26 mouse cellular contexts compared by ENCODE assay signal in the genomic region with DNA sequence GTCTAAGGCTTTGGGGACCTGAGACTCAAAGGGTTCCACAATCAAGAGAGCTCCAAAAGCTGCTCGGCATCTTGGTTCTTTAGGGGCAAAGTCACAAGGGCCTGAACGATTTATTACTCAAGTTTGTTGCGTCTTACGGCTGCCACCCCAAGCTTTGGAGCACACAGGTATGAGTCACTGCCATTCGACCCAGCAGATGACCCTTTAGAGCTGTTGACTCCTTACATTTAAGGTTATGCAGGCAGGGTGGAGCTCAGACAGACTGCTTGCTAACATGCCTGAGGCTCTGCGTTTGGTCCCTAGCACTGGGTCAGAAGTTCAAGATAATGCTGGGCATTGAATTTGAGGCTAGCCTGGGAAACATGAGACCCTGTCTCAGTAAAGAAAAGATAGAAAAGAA. TPM values are rescaled to one million over a fixed set of nuclear protein-coding genes. Genes with fewer than 3 reads are reported as not detected.
DNase-seq lines count a peak whose midpoint lies in the region; ATAC-seq and TF ChIP-seq lines count a peak whose summit lies in the region.
"Had no signal": no experiment of that assay in that cellular context is flagged by ENCODE, and none has a peak within 500 bp of the region (broad histone marks: within the 10 kb centered on the region; RNA-seq: fewer than 3 reads in every experiment).

No protein-coding gene starts in this region.

- H3K9me3 ChIP-seq in limb, embryonic 13.5 days: no peaks in the 10 kb centered on the region
- H3K9me3 ChIP-seq in limb, embryonic 10.5 days (replicated peaks): no peaks in the 10 kb centered on the region
- H3K9me3 ChIP-seq in ES-E14 (ENCODE audit: control insufficient read depth, insufficient read depth, low read depth, low read length): no peaks in the 10 kb centered on the region
- no peaks in the 10 kb centered on the region for H3K9me3 ChIP-seq in intestine, postnatal 0 days (ENCODE audit: control insufficient read depth)
- H3K9me3 ChIP-seq in stomach, postnatal 0 days (ENCODE audit: control insufficient read depth, low read length): no peaks in the 10 kb centered on the region
- H3K9me3 ChIP-seq: embryonic facial prominence, embryonic 10.5 days; heart, embryonic 15.5 days; midbrain, embryonic 13.5 days had no signal

- ATAC-seq in limb, embryonic 13.5 days (ENCODE audit: low FRiP score, low read depth): no peak
- peak; percentile 63; the same call in 1 of the 2 replicates for ATAC-seq in intestine, postnatal 0 days
- ATAC-seq in stomach, postnatal 0 days (ENCODE audit: low FRiP score, low TSS enrichment): peak; percentile 60; the same call in 1 of the 2 replicates
- ATAC-seq: forebrain, embryonic 16.5 days; hindbrain, postnatal 0 days; liver, postnatal 0 days; midbrain, embryonic 13.5 days had no signal

- DNase-seq in limb, embryonic 10.5 days (ENCODE audit: low spot score): no peak
- DNase-seq in ES-E14 (ENCODE audit: low read depth, low spot score): no peak
- no peak for DNase-seq in stomach, postnatal 0 days (ENCODE audit: low spot score)
- DNase-seq in right cerebral cortex, adult 18-20 months: no peak
- no peak for DNase-seq in heart, postnatal 10 days
- DNase-seq in frontal cortex, adult 2 months (ENCODE audit: extremely low spot score in 1 of 2, low spot score in 1 of 2): no peak
- DNase-seq: adrenal gland, adult 2 months; cerebellum, adult 11 months; cerebellum, adult 9-11 months; gastrocnemius, postnatal 36 days; heart, postnatal 4 days; kidney, adult 18-20 months; liver, postnatal 0 days; lung, postnatal 14 days; right cerebral cortex, postnatal 14 days had no signal

- H3K4me2 ChIP-seq in limb, embryonic 13.5 days (replicated peaks): no peak overlapping the region
- H3K4me2 ChIP-seq in intestine, postnatal 0 days (replicated peaks; ENCODE audit: low read depth): no peak overlapping the region
- H3K4me2 ChIP-seq in stomach, postnatal 0 days (replicated peaks; ENCODE audit: low read depth): no peak overlapping the region
- H3K4me2 ChIP-seq: heart, embryonic 15.5 days; liver, embryonic 11.5 days; midbrain, embryonic 13.5 days had no signal

- H3K4me3 ChIP-seq in limb, embryonic 13.5 days: no peak overlapping the region
- H3K4me3 ChIP-seq in limb, embryonic 10.5 days: no peak overlapping the region
- no peak overlapping the region for H3K4me3 ChIP-seq in ES-E14 (ENCODE audit: insufficient read depth in 1 of 2, low read depth in 1 of 2, low read length in 2 of 2, poor library complexity in 1 of 2, severe bottlenecking in 1 of 2)
- no peak overlapping the region for H3K4me3 ChIP-seq in intestine, postnatal 0 days (ENCODE audit: low read depth, low read length)
- H3K4me3 ChIP-seq in stomach, postnatal 0 days (ENCODE audit: low read depth, low read length): no peak overlapping the region
- H3K4me3 ChIP-seq: embryonic facial prominence, embryonic 10.5 days; heart, embryonic 15.5 days; megakaryocyte, embryonic 14.5 days; midbrain, embryonic 13.5 days had no signal

- H3K27ac ChIP-seq in limb, embryonic 13.5 days: no peak overlapping the region
- H3K27ac ChIP-seq in limb, embryonic 10.5 days: no peak overlapping the region
- H3K27ac ChIP-seq in ES-E14 (ENCODE audit: insufficient read depth, low read depth, low read length, poor library complexity, severe bottlenecking): peak overlapping the region; percentile 40; the same call in 1 of the 2 replicates
- no peak overlapping the region for H3K27ac ChIP-seq in intestine, postnatal 0 days (ENCODE audit: low read depth, low read length)
- peak overlapping the region; percentile 77 for H3K27ac ChIP-seq in stomach, postnatal 0 days (replicated peaks)
- H3K27ac ChIP-seq: embryonic facial prominence, embryonic 10.5 days; heart, embryonic 15.5 days; hindbrain, postnatal 0 days; kidney, postnatal 0 days; midbrain, embryonic 13.5 days had no signal

- peak overlapping the region; percentile 39; the same call in 1 of the 2 replicates for H3K9ac ChIP-seq in limb, embryonic 13.5 days
- H3K9ac ChIP-seq in ES-E14 (ENCODE audit: insufficient read depth, low read depth, low read length, poor library complexity, severe bottlenecking): no peak overlapping the region
- no peak overlapping the region for H3K9ac ChIP-seq in intestine, postnatal 0 days (ENCODE audit: low read depth, low read length)
- no peak overlapping the region for H3K9ac ChIP-seq in stomach, postnatal 0 days (ENCODE audit: low read length)
- H3K9ac ChIP-seq: heart, embryonic 15.5 days; liver, postnatal 0 days; midbrain, embryonic 13.5 days had no signal

- intact Hi-C loops in heart, postnatal 10 days (cut with DNase I): no loop called here

- peaks cover 16% of the 10 kb centered on the region for H3K27me3 ChIP-seq in limb, embryonic 13.5 days
- peaks cover 26% of the 10 kb centered on the region for H3K27me3 ChIP-seq in limb, embryonic 10.5 days (ENCODE audit: low read depth, poor library complexity, severe bottlenecking)
- peaks cover 16% of the 10 kb centered on the region for H3K27me3 ChIP-seq in intestine, postnatal 0 days (replicated peaks; ENCODE audit: control insufficient read depth, insufficient read depth, low read length)
- H3K27me3 ChIP-seq in stomach, postnatal 0 days (ENCODE audit: control insufficient read depth, insufficient read depth, low read length): no peaks in the 10 kb centered on the region; the same call in 1 of the 2 replicates

- WGBS in limb, embryonic 13.5 days: 60% methylated on average over 6 of the region's 6 CpGs
- WGBS in limb, embryonic 10.5 days: 72% methylated on average over 6 of the region's 6 CpGs
- WGBS in intestine, postnatal 0 days: 42% methylated on average over 6 of the region's 6 CpGs
- 43% methylated on average over 6 of the region's 6 CpGs for WGBS in stomach, postnatal 0 days

- in situ Hi-C loops in ES-E14 (cut with MboI; ENCODE audit: low sequenced_read_pairs in 2 of 2, unreplicated experiment in 2 of 2): no loop called here

- TF ChIP-seq CTCF in intestine, postnatal 0 days (IDR thresholded peaks at IDR 0.05; ENCODE audit: low read depth): no peak
- no peak for TF ChIP-seq CTCF in stomach, postnatal 0 days (IDR thresholded peaks at IDR 0.05; ENCODE audit: low read depth)

- peaks cover 15% of the 10 kb centered on the region for H3K4me1 ChIP-seq in limb, embryonic 13.5 days
- H3K4me1 ChIP-seq in limb, embryonic 10.5 days: peaks cover 16% of the 10 kb centered on the region
- H3K4me1 ChIP-seq in ES-E14 (ENCODE audit: control insufficient read depth in 2 of 2, insufficient read depth in 2 of 2, low read length in 2 of 2, poor library complexity in 1 of 2): peaks cover 4% of the 10 kb centered on the region in 2 experiments; a peak in 3 of 4 replicates
- H3K4me1 ChIP-seq in intestine, postnatal 0 days (replicated peaks; ENCODE audit: control insufficient read depth, insufficient read depth, low read length): no peaks in the 10 kb centered on the region
- H3K4me1 ChIP-seq in stomach, postnatal 0 days (replicated peaks; ENCODE audit: control insufficient read depth, insufficient read depth): no peaks in the 10 kb centered on the region

- TF ChIP-seq EP300 in stomach, postnatal 0 days (optimal IDR thresholded peaks at IDR 0.05): no peak

- H3K36me3 ChIP-seq in limb, embryonic 13.5 days: peaks cover 18% of the 10 kb centered on the region
- peaks cover 25% of the 10 kb centered on the region for H3K36me3 ChIP-seq in limb, embryonic 10.5 days
- no peaks in the 10 kb centered on the region for H3K36me3 ChIP-seq in ES-E14 (ENCODE audit: control insufficient read depth, insufficient read depth, low read length, poor library complexity, severe bottlenecking)
- peaks cover 5% of the 10 kb centered on the region; the same call in 1 of the 2 replicates for H3K36me3 ChIP-seq in intestine, postnatal 0 days (ENCODE audit: control insufficient read depth, insufficient read depth)
- H3K36me3 ChIP-seq in stomach, postnatal 0 days (ENCODE audit: control insufficient read depth, insufficient read depth, low read length): no peaks in the 10 kb centered on the region; the same call in 1 of the 2 replicates
- H3K36me3 ChIP-seq: heart, embryonic 15.5 days had no signal

RNA-seq across cellular contexts. Expression of gene Sema6c, which starts 17.3 kb away (rescaled TPM):
- polyA plus RNA-seq in limb, embryonic 13.5 days (2015; fragmentation: Nextera tagmentation; extraction: Ambion mirVana): 11.1 and 11.7 TPM in 2 replicates
- 8.9 and 15.8 TPM in 2 replicates for polyA plus RNA-seq in limb, embryonic 10.5 days (2016; fragmentation: Nextera tagmentation; extraction: Ambion mirVana)
- total RNA-seq in ES-E14 (2012; rRNA removed): 15.3 and 34.7 TPM in 2 replicates
- 1.0 and 1.3 TPM in 2 replicates for polyA plus RNA-seq in intestine, postnatal 0 days (2015; fragmentation: Nextera tagmentation; extraction: Ambion mirVana)
- 1.7 and 2.2 TPM in 2 replicates for polyA plus RNA-seq in stomach, postnatal 0 days (2015; fragmentation: Nextera tagmentation; extraction: Ambion mirVana)
- total RNA-seq in heart, postnatal 10 days (2021): 10 to 100 TPM in 1 of 2 experiments, 1 to 10 TPM in 1; 7.9 to 10.2 TPM
- 34.6 and 35.8 TPM in 2 replicates for polyA plus RNA-seq in frontal cortex, adult 2 months (2012; rRNA removed)
- total RNA-seq: monocyte, adult 5-6 weeks had no signal

RNA-seq across cellular contexts. Expression of gene Tnfaip8l2, which starts 35.4 kb away (rescaled TPM):
- 2.6 and 3.1 TPM in 2 replicates for polyA plus RNA-seq in limb, embryonic 13.5 days (2015; fragmentation: Nextera tagmentation; extraction: Ambion mirVana)
- 0.35 and 1.9 TPM in 2 replicates for polyA plus RNA-seq in limb, embryonic 10.5 days (2016; fragmentation: Nextera tagmentation; extraction: Ambion mirVana)
- total RNA-seq in ES-E14 (2012; rRNA removed): 1.0 and 1.3 TPM in 2 replicates
- polyA plus RNA-seq in intestine, postnatal 0 days (2015; fragmentation: Nextera tagmentation; extraction: Ambion mirVana): 3.6 and 4.7 TPM in 2 replicates
- 5.0 and 5.3 TPM in 2 replicates for polyA plus RNA-seq in stomach, postnatal 0 days (2015; fragmentation: Nextera tagmentation; extraction: Ambion mirVana)
- 1 to 10 TPM; 1.7 to 1.8 TPM for total RNA-seq in heart, postnatal 10 days (2021)
- 4.0 and 5.9 TPM in 2 replicates for polyA plus RNA-seq in frontal cortex, adult 2 months (2012; rRNA removed)

RNA-seq across cellular contexts. Expression of gene Gabpb2, which starts 40.1 kb away (rescaled TPM):
- 11.5 and 12.5 TPM in 2 replicates for polyA plus RNA-seq in limb, embryonic 13.5 days (2015; fragmentation: Nextera tagmentation; extraction: Ambion mirVana)
- polyA plus RNA-seq in limb, embryonic 10.5 days (2016; fragmentation: Nextera tagmentation; extraction: Ambion mirVana): 11.4 and 13.1 TPM in 2 replicates
- 28.7 and 30.7 TPM in 2 replicates for total RNA-seq in ES-E14 (2012; rRNA removed)
- polyA plus RNA-seq in intestine, postnatal 0 days (2015; fragmentation: Nextera tagmentation; extraction: Ambion mirVana): 3.1 and 4.6 TPM in 2 replicates
- 3.3 and 3.4 TPM in 2 replicates for polyA plus RNA-seq in stomach, postnatal 0 days (2015; fragmentation: Nextera tagmentation; extraction: Ambion mirVana)
- total RNA-seq in heart, postnatal 10 days (2021): 10 to 100 TPM; 14.0 to 17.1 TPM
- polyA plus RNA-seq in frontal cortex, adult 2 months (2012; rRNA removed): 15.8 and 17.9 TPM in 2 replicates

RNA-seq across cellular contexts. Expression of gene Lysmd1, which starts 43.7 kb away (rescaled TPM):
- 19.1 and 19.6 TPM in 2 replicates for polyA plus RNA-seq in limb, embryonic 13.5 days (2015; fragmentation: Nextera tagmentation; extraction: Ambion mirVana)
- 12.6 and 16.2 TPM in 2 replicates for polyA plus RNA-seq in limb, embryonic 10.5 days (2016; fragmentation: Nextera tagmentation; extraction: Ambion mirVana)
- total RNA-seq in ES-E14 (2012; rRNA removed): 4.4 and 5.1 TPM in 2 replicates
- polyA plus RNA-seq in intestine, postnatal 0 days (2015; fragmentation: Nextera tagmentation; extraction: Ambion mirVana): 7.1 and 7.5 TPM in 2 replicates
- 9.6 and 10.1 TPM in 2 replicates for polyA plus RNA-seq in stomach, postnatal 0 days (2015; fragmentation: Nextera tagmentation; extraction: Ambion mirVana)
- 1 to 10 TPM; 8.0 to 8.6 TPM for total RNA-seq in heart, postnatal 10 days (2021)
- polyA plus RNA-seq in frontal cortex, adult 2 months (2012; rRNA removed): 20.2 and 21.2 TPM in 2 replicates

RNA-seq across cellular contexts. Expression of gene Scnm1, which starts 43.8 kb away (rescaled TPM):
- 82.4 and 84.4 TPM in 2 replicates for polyA plus RNA-seq in limb, embryonic 13.5 days (2015; fragmentation: Nextera tagmentation; extraction: Ambion mirVana)
- polyA plus RNA-seq in limb, embryonic 10.5 days (2016; fragmentation: Nextera tagmentation; extraction: Ambion mirVana): 74.1 and 79.7 TPM in 2 replicates
- 38.1 and 39.2 TPM in 2 replicates for total RNA-seq in ES-E14 (2012; rRNA removed)
- 49.3 and 54.8 TPM in 2 replicates for polyA plus RNA-seq in intestine, postnatal 0 days (2015; fragmentation: Nextera tagmentation; extraction: Ambion mirVana)
- polyA plus RNA-seq in stomach, postnatal 0 days (2015; fragmentation: Nextera tagmentation; extraction: Ambion mirVana): 39.5 and 42.9 TPM in 2 replicates
- 10 to 100 TPM; 28.9 to 34.9 TPM for total RNA-seq in heart, postnatal 10 days (2021)
- 118 and 124 TPM in 2 replicates for polyA plus RNA-seq in frontal cortex, adult 2 months (2012; rRNA removed)

Comparison
In these comparisons a context has a peak if more than half of its experiments do, and no peak if none do; other contexts are left out.
1. H3K27ac ChIP-seq: peak in ES-E14 (single experiment) and stomach, postnatal 0 days (single experiment); none in limb, embryonic 13.5 days (single experiment), limb, embryonic 10.5 days (single experiment) and intestine, postnatal 0 days (single experiment).